Mouse (Mus musculus) frontal cortex, adult 2 months (tissue): ENCODE measurements around the gene Slc46a2. TPM values are rescaled to one million over a fixed set of nuclear protein-coding genes. Genes with fewer than 3 reads are reported as not detected.

Experiments
- DNase-seq, 2 experiments: peaks; one replicate each; pipeline ENCODE4 v3.0.0; 2022; ENCODE audit warnings: low spot score in 1 of 2; ENCODE audit errors: extremely low spot score in 1 of 2
- polyA plus RNA-seq: library from polyadenylated mRNA; depleted of rRNA; stranded (reverse); fragments of >200 nt; gene quantifications from 2 replicates; pipeline ENCODE4 v1.2.3, GENCODE M21; 2012; rRNA removed

The Slc46a2 gene
- polyA plus RNA-seq, 1 experiment: not detected

- no peak for DNase-seq
These were observed 53.0 kb downstream of the Slc46a2 start for GRCm38 (mm10) chr4:59861871-59862270.

GRCm38 (mm10) chr4:59860431-59860830 lies 54.4 kb downstream of the Slc46a2 start:
- DNase-seq: no peak

DNA sequence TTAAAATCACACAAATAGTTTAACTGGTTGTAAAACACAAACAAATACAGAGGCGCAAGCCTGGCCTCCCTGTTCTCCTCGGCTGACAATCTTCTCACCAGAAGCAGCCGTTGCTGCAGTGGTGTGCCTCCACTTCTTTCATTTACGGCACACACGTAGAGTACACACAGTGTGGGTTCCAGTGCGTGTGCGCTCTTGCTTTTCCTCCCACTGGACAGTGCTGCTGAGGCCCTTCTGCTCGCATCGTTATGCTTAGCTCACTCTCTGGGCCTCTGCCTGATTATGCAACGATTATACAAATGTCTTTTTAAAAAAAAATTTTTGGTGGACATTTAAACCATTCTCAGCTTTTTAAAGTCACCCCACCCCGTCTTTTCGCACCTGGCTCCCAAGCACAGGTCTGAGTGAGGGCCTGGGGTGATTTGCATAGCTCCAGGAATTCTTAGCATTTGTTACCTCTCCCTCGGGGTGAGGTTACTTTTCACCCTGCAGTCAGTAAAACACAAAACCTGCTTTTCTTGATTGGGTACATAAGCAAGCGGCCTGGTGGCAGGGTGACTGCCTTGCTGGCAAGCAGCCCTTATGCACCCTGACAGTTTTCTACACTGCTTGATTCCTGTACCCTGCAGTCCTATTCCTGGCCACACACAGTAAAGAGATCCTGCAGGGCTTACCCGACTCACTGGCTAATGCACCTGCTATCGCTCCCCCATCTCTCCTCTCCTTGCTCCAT lies 55.0 kb downstream of the Slc46a2 start:
- peak in 1 of 2 experiments; percentile 21 for DNase-seq

Other genes starting within 250 kb of the Slc46a2 start
- 20.8 and 22.1 TPM in 2 replicates for gene Inip, start 113.5 kb downstream of the Slc46a2 start, polyA plus RNA-seq
- 11.9 and 13.0 TPM in 2 replicates for gene Snx30, start 109.2 kb downstream of the Slc46a2 start, polyA plus RNA-seq
- not detected in 2 replicates for gene Mup4, start 45.7 kb upstream of the Slc46a2 start, polyA plus RNA-seq
- not detected in 2 replicates for gene Mup6, start 49.2 kb upstream of the Slc46a2 start, polyA plus RNA-seq
- gene Mup7, start 155.4 kb upstream of the Slc46a2 start, polyA plus RNA-seq: not detected in 2 replicates
- not detected in 2 replicates for gene Mup2, start 239.2 kb upstream of the Slc46a2 start, polyA plus RNA-seq